Mouse (Mus musculus): ENCODE results near the gene Ubqln5. TPM values are rescaled to one million over a fixed set of nuclear protein-coding genes. Genes with fewer than 3 reads are reported as not detected.

The Ubqln5 gene
- not detected in 2 replicates for polyA plus RNA-seq (2012; rRNA removed)

DNA sequence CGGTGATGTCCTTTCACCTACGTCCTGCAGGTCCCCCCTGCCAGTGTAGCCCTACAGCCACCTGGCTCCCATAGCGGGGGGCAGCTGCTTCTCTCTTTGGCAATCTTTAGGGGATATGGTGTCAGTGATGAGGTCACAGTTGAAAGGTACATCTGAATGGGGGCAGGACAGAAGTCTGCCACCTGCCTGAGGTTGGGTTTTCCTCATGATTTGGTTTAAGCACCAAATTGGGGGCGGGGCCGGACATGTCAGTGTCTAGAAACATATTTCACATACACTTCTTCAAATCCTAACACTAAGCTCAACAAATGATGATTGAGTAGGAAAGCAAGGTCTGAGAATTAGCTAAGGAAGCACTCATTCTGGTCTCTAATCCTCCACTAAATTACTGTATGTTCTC lies at the start of gene Ubqln5:
TSS of gene Ubqln5 (minus strand) at position 101 of the 400 bp plus-strand sequence.
- Histone ChIP-seq H3K27ac (ENCODE audit: insufficient read depth, low read depth, low read length) (no peak within 1 kb of the TSS), H3K4me1 (ENCODE audit: control insufficient read depth, insufficient read depth, insufficient read length, low read length) (no peaks in the 10 kb centered on the region), H3K36me3 (ENCODE audit: control insufficient read depth, insufficient read depth, low read length) (no peaks in the 10 kb centered on the region), H3K27me3 (ENCODE audit: control insufficient read depth, insufficient read depth, low read length) (no peaks in the 10 kb centered on the region), H3K4me3 (ENCODE audit: low read depth, low read length) (no peak within 1 kb of the TSS)
- TF ChIP-seq POLR2A (IDR thresholded peaks at IDR 0.05; ENCODE audit: low read depth, low read length): no peak
- 88% methylated on average over 5 of the region's 5 CpGs for WGBS

DNA sequence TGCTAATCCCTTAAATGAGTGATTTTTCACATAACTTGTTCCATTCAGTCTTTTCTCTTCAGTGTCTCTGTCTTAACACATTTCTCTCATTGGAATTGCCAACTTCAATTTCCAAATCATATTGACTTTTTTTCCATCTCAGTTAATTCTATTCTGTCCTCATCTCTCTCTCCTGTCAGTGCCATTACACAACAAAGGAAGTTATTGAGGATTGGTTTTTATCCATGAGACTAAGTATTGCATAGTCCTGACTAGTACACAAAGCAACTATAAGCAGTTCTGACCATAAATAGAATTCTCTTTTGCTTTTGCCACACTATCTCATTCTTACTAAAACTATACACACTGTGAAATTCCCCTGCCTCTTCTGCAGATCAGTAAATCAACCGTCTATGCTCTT lies 49.4 kb upstream of the Ubqln5 start:
- Histone ChIP-seq H3K4me1 (ENCODE audit: control insufficient read depth, insufficient read depth, insufficient read length, low read length) (no peaks in the 10 kb centered on the region), H3K4me3 (ENCODE audit: low read depth, low read length) (no peak overlapping the region), H3K27ac (ENCODE audit: insufficient read depth, low read depth, low read length) (no peak overlapping the region), H3K27me3 (ENCODE audit: control insufficient read depth, insufficient read depth, low read length) (no peaks in the 10 kb centered on the region), H3K36me3 (ENCODE audit: control insufficient read depth, insufficient read depth, low read length) (no peaks in the 10 kb centered on the region)
- WGBS: 85% methylated on average over 1 of the region's 1 CpGs
- TF ChIP-seq CTCF (IDR thresholded peaks at IDR 0.05; ENCODE audit: extremely low read depth, insufficient read length, insufficient replicate concordance, low read depth, low read length): no peak
- TF ChIP-seq POLR2A (IDR thresholded peaks at IDR 0.05; ENCODE audit: low read depth, low read length): no peak

DNA sequence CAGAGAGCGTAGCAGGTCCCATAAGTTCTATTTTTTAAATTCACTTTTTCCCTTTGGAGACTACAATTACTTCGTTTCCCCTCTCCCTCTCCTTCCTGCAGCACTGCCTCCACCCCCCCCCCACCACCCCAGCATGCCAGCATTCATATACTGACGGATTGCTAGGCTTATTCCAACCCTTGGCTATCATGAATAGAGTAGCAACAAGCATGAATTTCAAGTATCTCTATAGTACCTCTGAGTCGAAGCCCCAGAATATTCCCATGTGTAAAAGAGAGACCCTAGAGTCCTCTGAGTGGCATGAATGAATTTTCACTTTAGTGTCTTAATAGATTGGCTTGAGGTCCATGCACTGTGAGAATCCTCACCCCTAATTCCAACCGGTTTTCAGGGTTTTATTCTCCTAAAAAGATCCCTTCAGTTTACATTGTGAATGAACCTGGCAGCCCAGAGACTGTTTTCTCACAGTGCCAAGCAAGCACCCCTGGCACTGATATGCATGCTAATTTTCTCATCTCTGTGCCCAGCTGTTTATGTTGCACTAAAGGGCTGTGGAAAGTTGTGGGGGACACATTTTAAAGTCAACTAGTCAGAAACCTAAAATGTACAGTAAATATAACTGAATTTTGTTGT lies 48.9 kb upstream of the Ubqln5 start:
- Histone ChIP-seq H3K4me1 (ENCODE audit: control insufficient read depth, insufficient read depth, insufficient read length, low read length) (no peaks in the 10 kb centered on the region), H3K27me3 (ENCODE audit: control insufficient read depth, insufficient read depth, low read length) (no peaks in the 10 kb centered on the region), H3K36me3 (ENCODE audit: control insufficient read depth, insufficient read depth, low read length) (no peaks in the 10 kb centered on the region), H3K4me3 (ENCODE audit: low read depth, low read length) (no peak overlapping the region), H3K27ac (ENCODE audit: insufficient read depth, low read depth, low read length) (no peak overlapping the region)
- 63% methylated on average over 5 of the region's 5 CpGs for WGBS
- TF ChIP-seq CTCF (IDR thresholded peaks at IDR 0.05; ENCODE audit: extremely low read depth, insufficient read length, insufficient replicate concordance, low read depth, low read length) (no peak), POLR2A (IDR thresholded peaks at IDR 0.05; ENCODE audit: low read depth, low read length) (no peak)

DNA sequence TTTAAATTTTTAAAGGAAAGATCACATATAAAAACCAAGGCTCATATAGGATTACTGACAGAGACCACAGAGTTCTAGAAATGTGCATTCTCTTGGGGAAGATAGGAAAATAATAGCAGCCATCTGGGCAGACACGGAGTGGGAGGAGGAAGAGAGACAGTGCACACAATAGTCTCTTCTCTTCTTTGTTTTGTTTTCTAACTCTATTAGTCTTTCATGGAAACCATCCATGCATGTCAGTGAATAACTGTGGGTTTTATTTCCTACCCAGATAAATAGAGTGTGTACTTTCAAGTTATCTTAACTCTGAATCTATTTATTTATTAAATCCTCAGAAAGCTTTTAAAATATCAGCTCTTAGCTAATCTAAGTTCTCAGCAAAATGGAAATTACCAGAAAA lies 45.5 kb upstream of the Ubqln5 start:
- no peak overlapping the region for H3K4me3 ChIP-seq (ENCODE audit: low read depth, low read length)
- H3K4me1 ChIP-seq (ENCODE audit: control insufficient read depth, insufficient read depth, insufficient read length, low read length): no peaks in the 10 kb centered on the region
- no peaks in the 10 kb centered on the region for H3K36me3 ChIP-seq (ENCODE audit: control insufficient read depth, insufficient read depth, low read length)
- TF ChIP-seq CTCF (IDR thresholded peaks at IDR 0.05; ENCODE audit: extremely low read depth, insufficient read length, insufficient replicate concordance, low read depth, low read length): no peak
- TF ChIP-seq POLR2A (IDR thresholded peaks at IDR 0.05; ENCODE audit: low read depth, low read length): no peak
- 76% methylated on average over 1 of the region's 1 CpGs for WGBS
- H3K27me3 ChIP-seq (ENCODE audit: control insufficient read depth, insufficient read depth, low read length): no peaks in the 10 kb centered on the region
- H3K27ac ChIP-seq (ENCODE audit: insufficient read depth, low read depth, low read length): no peak overlapping the region

DNA sequence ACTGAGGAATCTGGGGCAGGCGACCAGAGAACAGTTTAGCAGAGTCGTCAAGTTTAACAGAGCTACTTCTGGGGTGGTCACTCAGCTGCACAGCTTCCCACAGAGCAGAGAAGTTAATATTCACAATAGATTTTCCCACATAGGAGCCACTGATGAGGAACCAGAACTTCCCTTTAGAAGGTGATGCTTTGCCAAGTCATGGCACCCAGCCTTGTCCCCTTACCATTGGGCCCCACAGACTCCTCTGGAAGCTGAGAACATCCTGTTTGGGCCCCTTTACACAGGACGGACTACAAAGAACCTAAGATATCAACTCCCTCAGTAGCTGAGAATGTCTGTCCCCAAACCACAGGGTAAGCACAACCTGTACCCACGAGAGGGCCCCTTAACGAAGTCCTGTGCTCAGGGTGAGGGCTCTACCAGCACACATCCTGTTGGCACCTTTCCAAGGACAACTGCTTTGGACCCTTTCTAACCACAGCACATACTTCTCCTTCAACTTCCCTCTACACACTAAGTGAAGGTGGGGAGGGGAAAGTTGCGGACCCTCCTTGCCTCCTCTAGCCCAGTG lies 40.1 kb upstream of the Ubqln5 start:
- Histone ChIP-seq H3K4me1 (ENCODE audit: control insufficient read depth, insufficient read depth, insufficient read length, low read length) (no peaks in the 10 kb centered on the region), H3K4me3 (ENCODE audit: low read depth, low read length) (no peak overlapping the region), H3K27ac (ENCODE audit: insufficient read depth, low read depth, low read length) (no peak overlapping the region), H3K27me3 (ENCODE audit: control insufficient read depth, insufficient read depth, low read length) (no peaks in the 10 kb centered on the region), H3K36me3 (ENCODE audit: control insufficient read depth, insufficient read depth, low read length) (no peaks in the 10 kb centered on the region)
- 58% methylated on average over 6 of the region's 6 CpGs for WGBS
- TF ChIP-seq POLR2A (IDR thresholded peaks at IDR 0.05; ENCODE audit: low read depth, low read length): no peak
- no peak for TF ChIP-seq CTCF (IDR thresholded peaks at IDR 0.05; ENCODE audit: extremely low read depth, insufficient read length, insufficient replicate concordance, low read depth, low read length)

DNA sequence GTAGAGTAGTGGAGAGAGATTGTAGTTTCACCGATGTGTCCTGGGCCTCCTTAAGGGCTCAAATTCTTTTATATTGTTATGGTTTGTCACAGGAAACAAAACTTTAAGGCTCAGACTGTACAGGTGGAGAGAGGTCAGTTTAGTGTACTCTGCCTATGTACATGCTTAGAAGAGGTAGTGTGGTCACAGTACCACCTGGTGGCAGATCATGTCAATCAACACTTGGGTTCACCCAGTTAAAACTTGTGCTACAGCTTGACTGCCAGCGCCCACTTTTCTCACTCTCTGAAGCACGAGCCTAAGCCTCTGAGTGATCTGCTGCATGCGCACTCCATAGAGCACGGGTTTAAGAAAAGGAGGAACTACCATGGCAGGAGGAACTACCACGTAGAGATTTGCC lies 37.5 kb upstream of the Ubqln5 start:
- Histone ChIP-seq H3K36me3 (ENCODE audit: control insufficient read depth, insufficient read depth, low read length) (no peaks in the 10 kb centered on the region), H3K4me1 (ENCODE audit: control insufficient read depth, insufficient read depth, insufficient read length, low read length) (no peaks in the 10 kb centered on the region), H3K4me3 (ENCODE audit: low read depth, low read length) (no peak overlapping the region), H3K27me3 (ENCODE audit: control insufficient read depth, insufficient read depth, low read length) (no peaks in the 10 kb centered on the region), H3K27ac (ENCODE audit: insufficient read depth, low read depth, low read length) (no peak overlapping the region)
- WGBS: 73% methylated on average over 6 of the region's 6 CpGs
- no peak for TF ChIP-seq POLR2A (IDR thresholded peaks at IDR 0.05; ENCODE audit: low read depth, low read length)
- no peak for TF ChIP-seq CTCF (IDR thresholded peaks at IDR 0.05; ENCODE audit: extremely low read depth, insufficient read length, insufficient replicate concordance, low read depth, low read length)

DNA sequence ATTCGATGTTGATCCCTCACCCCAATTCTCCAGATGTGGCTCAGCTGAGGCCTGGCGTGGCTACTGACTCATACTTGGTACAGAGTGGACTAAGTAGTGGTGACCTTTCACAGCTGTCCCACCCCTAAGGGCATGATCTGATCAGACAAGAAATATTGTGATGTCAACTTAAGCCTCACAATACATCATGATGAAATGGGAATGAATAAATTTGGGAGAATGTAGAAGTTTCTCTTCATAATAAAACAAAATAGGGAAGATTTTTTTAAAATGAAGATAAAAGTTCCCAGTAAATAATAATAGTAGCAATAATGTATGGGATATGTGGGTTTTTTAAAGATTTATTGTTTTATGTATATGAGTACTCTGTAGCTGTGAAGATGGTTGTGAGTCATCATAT lies 20.8 kb upstream of the Ubqln5 start, which contains the start of gene Ubqlnl:
TSS of gene Ubqlnl (minus strand) at position 101 of the 400 bp plus-strand sequence.
- Histone ChIP-seq H3K27ac (ENCODE audit: insufficient read depth, low read depth, low read length) (no peak within 1 kb of the TSS), H3K27me3 (ENCODE audit: control insufficient read depth, insufficient read depth, low read length) (no peaks in the 10 kb centered on the region), H3K4me1 (ENCODE audit: control insufficient read depth, insufficient read depth, insufficient read length, low read length) (no peaks in the 10 kb centered on the region), H3K4me3 (ENCODE audit: low read depth, low read length) (no peak within 1 kb of the TSS), H3K36me3 (ENCODE audit: control insufficient read depth, insufficient read depth, low read length) (no peaks in the 10 kb centered on the region)
- WGBS: 86% methylated on average over 2 of the region's 2 CpGs
- no peak for TF ChIP-seq CTCF (IDR thresholded peaks at IDR 0.05; ENCODE audit: extremely low read depth, insufficient read length, insufficient replicate concordance, low read depth, low read length)
- TF ChIP-seq POLR2A (IDR thresholded peaks at IDR 0.05; ENCODE audit: low read depth, low read length): no peak

Measured in small intestine, adult 2 months (tissue).